Mouse (Mus musculus): Measurements from ENCODE around the gene Tll1.
"Not testable (repeated sequence)": the region's sequence is repeated elsewhere in the genome, so short reads cannot be mapped to it uniquely, and the experiment has no call there.

The Tll1 gene

GRCm38 (mm10) chr8:64057571-64057970 lies 148.5 kb downstream of the Tll1 start:
- no peak for DNase-seq

DNA sequence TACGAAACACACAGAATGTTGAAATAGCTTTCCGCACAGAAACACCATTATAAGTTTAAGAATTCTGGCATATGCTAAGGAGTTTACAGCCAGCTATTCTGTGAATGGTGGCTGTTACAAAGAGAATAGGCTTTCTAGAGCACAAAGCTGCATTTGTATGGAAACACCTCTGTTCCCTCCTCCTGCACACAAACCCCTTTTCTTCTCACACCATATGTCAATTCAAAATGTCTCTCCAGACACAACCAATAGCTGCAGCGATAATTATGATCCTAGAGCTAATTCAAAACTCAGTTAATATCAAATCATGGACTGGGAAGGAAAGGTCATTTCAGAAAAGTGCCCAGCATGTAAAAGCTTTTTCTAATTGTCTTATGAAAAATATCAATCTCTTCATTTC lies 157.5 kb downstream of the Tll1 start:
- no peak for DNase-seq

GRCm38 (mm10) chr8:64047963-64048505 lies 158.0 kb downstream of the Tll1 start:
- DNase-seq: no peak

DNA sequence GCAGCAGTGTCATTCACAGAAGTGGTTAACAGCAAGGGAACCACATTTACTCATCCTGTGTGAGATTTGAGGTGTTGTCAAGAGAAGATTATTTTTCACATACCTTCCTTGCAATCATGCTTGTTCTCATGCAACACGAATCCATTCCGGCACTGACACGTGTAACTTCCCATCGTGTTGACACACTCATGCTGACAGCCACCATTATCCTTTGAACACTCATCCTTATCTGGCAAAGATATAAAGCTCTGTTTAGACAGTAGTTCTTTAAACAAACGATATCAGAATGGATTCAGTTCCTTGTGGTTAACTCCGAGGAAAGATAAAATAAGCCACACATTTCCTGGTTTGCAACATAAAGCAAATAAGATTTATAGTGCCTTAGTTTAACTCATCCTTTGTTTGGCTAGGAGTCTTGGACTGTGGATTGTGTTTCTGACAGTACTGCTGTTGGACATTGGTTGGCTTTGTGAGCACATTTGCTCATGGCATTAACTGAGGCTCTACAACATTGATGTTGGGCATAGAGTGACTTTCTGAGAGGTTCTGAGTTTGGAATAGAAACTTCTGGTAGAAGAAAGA lies 164.7 kb downstream of the Tll1 start:
- no peak for DNase-seq

DNA sequence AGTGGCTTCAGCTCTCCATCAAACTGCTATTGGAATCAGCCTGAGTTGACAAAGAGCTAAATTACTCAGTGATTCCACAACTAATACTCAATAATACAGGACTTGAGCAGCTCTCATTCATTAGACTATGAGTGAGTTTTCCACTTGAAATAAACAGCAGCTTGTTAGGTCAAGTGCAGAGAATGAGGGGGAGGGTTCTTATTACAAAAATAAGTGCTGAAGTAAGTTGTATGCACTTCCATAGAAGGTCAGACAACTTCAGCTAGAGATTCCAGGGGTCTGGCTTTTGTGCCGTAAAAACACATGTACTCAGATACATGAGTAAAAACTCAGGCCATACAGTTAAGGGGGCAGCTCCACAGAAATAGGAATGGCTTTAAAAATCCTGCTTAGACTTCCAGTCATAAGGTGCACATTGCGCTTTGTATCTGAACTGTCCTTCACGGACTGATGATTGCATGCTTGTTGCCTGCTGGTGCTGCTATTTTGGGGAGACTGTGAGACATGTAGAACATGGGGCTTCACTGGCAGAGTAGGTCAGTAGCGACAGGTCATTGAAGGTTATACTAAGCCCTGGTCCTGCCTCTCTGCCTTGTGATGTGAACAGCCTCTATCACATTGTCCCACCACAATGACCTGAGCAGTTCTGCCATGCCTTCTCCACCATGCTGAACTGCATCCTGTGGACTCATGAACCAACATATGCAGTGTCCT lies 175.2 kb downstream of the Tll1 start:
- no peak for DNase-seq

DNA sequence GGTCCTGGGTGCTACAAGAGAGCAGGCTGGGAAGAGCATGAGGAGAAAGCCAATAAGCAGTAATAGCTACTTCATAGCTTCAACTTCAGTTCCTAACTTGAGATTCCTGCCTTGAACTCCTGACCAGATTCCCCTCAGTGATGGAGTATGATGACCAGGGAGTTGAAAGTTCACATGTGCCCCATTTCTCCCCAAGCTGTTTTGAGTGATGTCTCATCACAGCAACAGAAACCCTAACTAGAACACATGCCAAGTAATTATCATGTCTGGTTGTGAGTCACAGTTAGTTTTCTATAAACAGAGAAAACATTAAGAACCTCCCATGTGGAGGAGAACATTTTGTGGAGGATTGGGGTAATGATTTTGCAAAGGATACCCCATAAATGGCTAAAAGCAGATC lies 176.0 kb downstream of the Tll1 start:
- no peak for DNase-seq

DNA sequence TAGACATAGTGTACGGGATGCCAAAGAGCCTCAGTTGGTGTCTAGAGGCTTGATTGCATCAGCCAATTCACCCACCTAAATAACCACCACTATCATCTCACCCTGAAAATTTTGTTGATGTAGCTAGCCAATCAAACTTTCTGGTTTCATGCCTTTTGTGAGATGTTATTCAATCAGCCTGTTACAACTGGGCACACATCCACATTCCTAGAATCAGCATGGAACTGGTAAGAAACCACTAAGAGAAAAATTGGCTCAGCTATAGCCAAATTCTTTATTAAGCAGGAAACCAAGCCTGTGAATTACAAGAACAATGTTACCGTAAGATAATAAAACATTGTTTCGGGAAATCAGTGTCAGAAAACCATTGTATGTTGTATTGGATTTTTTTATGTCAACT lies 176.5 kb downstream of the Tll1 start:
- DNase-seq: no peak

DNA sequence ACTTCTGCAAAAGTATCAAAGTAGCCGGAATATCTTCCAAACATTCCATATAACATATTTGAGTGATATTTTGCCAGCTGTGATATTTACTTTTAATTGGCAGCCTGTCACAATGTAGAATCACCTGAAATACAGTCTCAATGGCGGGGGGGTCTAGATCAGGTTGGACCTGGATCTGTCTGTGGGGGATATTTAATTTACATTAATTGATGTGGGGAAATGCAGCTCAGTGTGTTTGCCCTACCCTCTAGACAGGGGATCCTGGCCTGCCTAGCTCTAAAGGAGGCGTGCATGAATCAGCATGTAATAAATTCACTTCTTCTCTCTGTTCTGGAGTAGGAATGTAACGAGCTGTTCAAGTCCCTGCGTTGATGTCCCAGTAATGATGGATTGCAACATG lies 181.7 kb downstream of the Tll1 start:
- no peak for DNase-seq

DNA sequence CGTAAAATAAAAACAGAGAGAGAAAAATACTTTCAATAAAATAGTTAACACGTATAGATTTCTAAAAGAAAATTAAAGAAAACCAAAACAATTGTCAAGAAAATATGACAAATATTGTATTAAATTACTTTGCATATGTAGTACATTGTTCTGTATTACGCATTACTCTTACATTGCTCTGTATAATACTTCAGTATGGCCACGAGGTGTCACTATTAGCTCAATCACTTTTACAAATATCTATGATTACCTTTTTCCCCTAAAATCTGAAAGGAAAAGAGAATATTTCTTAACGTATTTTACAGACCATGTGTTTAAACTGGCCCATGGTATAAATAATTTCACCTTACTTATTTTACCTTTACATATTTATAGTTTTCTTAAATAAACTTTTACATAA lies 182.5 kb downstream of the Tll1 start:
- no peak for DNase-seq

DNA sequence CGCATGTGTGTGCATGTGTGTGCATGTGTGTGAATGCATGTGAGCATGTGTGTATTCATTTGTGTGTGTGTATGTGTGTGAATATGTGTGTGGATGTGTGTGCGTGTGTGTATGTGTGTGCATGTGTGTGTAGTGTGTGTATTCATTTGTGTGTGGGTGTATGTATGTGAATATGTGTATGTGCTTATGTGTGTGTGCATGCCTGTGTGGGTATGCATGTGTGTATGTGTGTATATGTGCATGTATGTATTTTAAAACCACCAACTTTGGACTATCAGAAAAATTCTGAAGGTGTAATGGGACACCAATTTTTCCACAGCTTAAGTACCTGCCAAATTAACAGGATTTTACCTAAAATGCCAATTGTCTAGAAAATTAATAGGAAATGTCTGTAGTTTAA lies 183.0 kb downstream of the Tll1 start:
- no peak for DNase-seq

DNA sequence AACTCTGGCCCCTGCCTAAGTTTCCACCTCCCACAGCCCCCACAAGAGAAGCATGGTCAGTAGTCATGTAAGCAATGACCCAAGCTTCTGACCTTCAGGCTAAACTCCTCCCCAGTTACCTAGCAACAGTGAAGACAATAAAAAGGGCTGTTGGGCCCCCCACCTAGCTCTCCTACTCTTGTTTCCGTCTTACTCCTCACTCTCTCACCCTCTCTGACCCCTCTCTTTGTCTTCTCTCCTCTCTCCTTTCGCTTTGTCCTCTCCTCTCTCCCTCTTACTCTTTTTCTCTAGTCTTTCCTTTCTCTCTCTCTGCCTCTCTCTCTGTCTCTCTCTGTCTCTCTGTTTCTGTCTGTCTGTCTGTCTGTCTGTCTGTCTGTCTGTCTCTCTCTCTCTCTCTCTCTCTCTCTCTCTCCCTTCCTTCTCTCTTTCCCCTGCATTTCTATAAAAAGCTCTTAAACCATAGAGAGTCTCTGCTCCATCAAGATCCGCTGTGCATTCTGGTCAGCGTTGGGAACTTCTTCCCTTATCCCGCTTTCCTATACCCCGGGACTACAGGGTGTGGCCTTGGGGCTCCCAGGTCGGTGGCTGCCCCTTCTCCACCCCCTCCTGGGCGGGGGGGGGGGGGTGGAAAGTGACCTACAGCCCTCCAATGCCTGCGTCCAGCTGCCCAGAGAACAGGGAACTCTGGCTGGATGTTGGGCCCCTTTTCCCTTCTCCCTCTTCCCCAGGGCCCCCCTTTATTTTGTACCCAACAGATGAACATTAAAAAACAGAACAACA lies 235.3 kb downstream of the Tll1 start:
- not testable (repeated sequence) for DNase-seq

Measured in thymus, adult 18-20 months (tissue).